Mouse (Mus musculus): ENCODE measurements at regions not wholly inside any gene's neighbourhood (a gene's known extent, or its start where the extent isn't known, plus 50 kb on each side); places are given as distances from the start of the nearest gene placed in this dataset.

DNA sequence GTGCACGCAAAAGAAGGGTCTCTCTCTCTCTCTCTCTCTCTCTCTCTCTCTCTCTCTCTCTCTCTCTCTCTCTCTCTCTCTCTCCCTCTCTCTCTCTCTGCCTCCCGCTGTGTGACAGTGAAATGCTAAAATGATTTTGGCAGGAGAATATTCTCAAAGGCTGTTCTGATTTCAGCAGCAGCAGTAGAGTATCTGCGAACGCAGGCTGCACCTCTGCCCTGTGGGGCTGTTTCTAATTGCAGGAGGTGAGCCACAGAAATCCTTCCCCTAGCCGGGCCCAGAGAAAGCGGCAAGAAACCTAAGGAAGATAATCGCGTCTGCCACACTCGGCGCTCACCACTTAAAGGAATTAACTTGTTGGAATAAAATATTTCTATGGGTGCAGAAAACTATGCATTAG is 210.6 kb upstream of the H2al1a start:
- no peaks in the 10 kb centered on the region for H3K27me3 ChIP-seq (ENCODE audit: control insufficient read depth, insufficient read depth, insufficient read length)
- no peaks in the 10 kb centered on the region for H3K79me3 ChIP-seq (ENCODE audit: low read depth)
- TF ChIP-seq FOSL1 (IDR thresholded peaks at IDR 0.05; ENCODE audit: insufficient read depth, low read length, poor library complexity, severe bottlenecking), result no peak
- no peaks in the 10 kb centered on the region for H3K79me2 ChIP-seq (ENCODE audit: control insufficient read depth, insufficient read depth)
- no peak overlapping the region for H3ac ChIP-seq (ENCODE audit: control insufficient read depth, insufficient read length, low read depth)
- no peak overlapping the region for H3K4me3 ChIP-seq (ENCODE audit: insufficient read depth, poor library complexity, severe bottlenecking)
- H3K36me3 ChIP-seq (ENCODE audit: control insufficient read depth, insufficient read depth), result no peaks in the 10 kb centered on the region

DNA sequence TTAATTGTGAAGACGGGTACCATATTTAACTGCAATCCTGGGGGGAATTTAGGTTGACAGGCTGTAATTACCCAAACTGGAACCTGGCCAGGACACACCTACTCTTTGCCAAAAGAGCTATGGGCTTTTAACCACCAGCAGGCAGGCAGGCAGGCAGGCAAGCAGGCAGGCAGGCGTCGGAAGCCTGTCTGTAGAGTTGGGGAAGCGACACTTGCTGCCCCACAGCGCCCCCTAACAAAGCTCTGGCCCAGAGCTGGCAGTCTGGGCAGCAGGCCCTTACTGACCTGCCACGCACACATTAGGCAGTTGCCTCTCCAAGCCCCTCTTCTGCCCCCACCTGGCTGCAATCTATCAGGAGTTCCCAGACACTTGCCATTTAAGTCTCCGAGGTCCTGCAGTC is 208.6 kb upstream of the H2al1a start:
- Histone ChIP-seq H3K4me3 (ENCODE audit: insufficient read depth, poor library complexity, severe bottlenecking) (no peak overlapping the region), H3K79me3 (ENCODE audit: low read depth) (no peaks in the 10 kb centered on the region), H3K79me2 (ENCODE audit: control insufficient read depth, insufficient read depth) (no peaks in the 10 kb centered on the region), H3K27me3 (ENCODE audit: control insufficient read depth, insufficient read depth, insufficient read length) (no peaks in the 10 kb centered on the region), H3K36me3 (ENCODE audit: control insufficient read depth, insufficient read depth) (no peaks in the 10 kb centered on the region), H3ac (ENCODE audit: control insufficient read depth, insufficient read length, low read depth) (no peak overlapping the region)
- TF ChIP-seq CTCF (IDR thresholded peaks at IDR 0.05; ENCODE audit: control insufficient read depth, insufficient read depth, insufficient read length) (peak; percentile 14), FOSL1 (IDR thresholded peaks at IDR 0.05; ENCODE audit: insufficient read depth, low read length, poor library complexity, severe bottlenecking) (no peak)

GRCm38 (mm10) chrX:11097581-11098254 is 201.3 kb upstream of the H2al1a start:
- Histone ChIP-seq H3K36me3 (ENCODE audit: control insufficient read depth, insufficient read depth) (no peaks in the 10 kb centered on the region), H3K79me3 (ENCODE audit: low read depth) (no peaks in the 10 kb centered on the region), H3K4me3 (ENCODE audit: insufficient read depth, poor library complexity, severe bottlenecking) (no peak overlapping the region), H3K79me2 (ENCODE audit: control insufficient read depth, insufficient read depth) (no peaks in the 10 kb centered on the region), H3ac (ENCODE audit: control insufficient read depth, insufficient read length, low read depth) (no peak overlapping the region), H3K27me3 (ENCODE audit: control insufficient read depth, insufficient read depth, insufficient read length) (no peaks in the 10 kb centered on the region)
- TF ChIP-seq MYOD1 (IDR thresholded peaks at IDR 0.05; ENCODE audit: control insufficient read depth, insufficient read length, low read depth) (no peak), MYOG (IDR thresholded peaks at IDR 0.05; ENCODE audit: control insufficient read depth, extremely low read depth, insufficient read length) (no peak), CTCF (IDR thresholded peaks at IDR 0.05; ENCODE audit: control insufficient read depth, insufficient read depth, insufficient read length) (no peak), FOSL1 (IDR thresholded peaks at IDR 0.05; ENCODE audit: insufficient read depth, low read length, poor library complexity, severe bottlenecking) (no peak), MAX (IDR thresholded peaks at IDR 0.05) (no peak), USF1 (IDR thresholded peaks at IDR 0.05; ENCODE audit: low read depth) (no peak), CEBPB (IDR thresholded peaks at IDR 0.05; ENCODE audit: low read depth) (no peak)

- H3K36me3 ChIP-seq (ENCODE audit: control insufficient read depth, insufficient read depth), result no peaks in the 10 kb centered on the region
- TF ChIP-seq MYOG (IDR thresholded peaks at IDR 0.05; ENCODE audit: control insufficient read depth, extremely low read depth, insufficient read length) (no peak), FOSL1 (IDR thresholded peaks at IDR 0.05; ENCODE audit: insufficient read depth, low read length, poor library complexity, severe bottlenecking) (no peak), USF1 (IDR thresholded peaks at IDR 0.05; ENCODE audit: low read depth) (no peak), MAX (IDR thresholded peaks at IDR 0.05) (no peak)
- H3K27me3 ChIP-seq (ENCODE audit: control insufficient read depth, insufficient read depth, insufficient read length), result no peaks in the 10 kb centered on the region
- no peak overlapping the region for H3K4me3 ChIP-seq (ENCODE audit: insufficient read depth, poor library complexity, severe bottlenecking)
- no peaks in the 10 kb centered on the region for H3K79me2 ChIP-seq (ENCODE audit: control insufficient read depth, insufficient read depth)
- no peaks in the 10 kb centered on the region for H3K79me3 ChIP-seq (ENCODE audit: low read depth)
- no peak overlapping the region for H3ac ChIP-seq (ENCODE audit: control insufficient read depth, insufficient read length, low read depth)
Measured at GRCm38 (mm10) chrX:11098366-11098765, 200.7 kb upstream of the H2al1a start.

GRCm38 (mm10) chrX:11099146-11100087 is 199.6 kb upstream of the H2al1a start:
- H3K79me3 ChIP-seq (ENCODE audit: low read depth), result no peaks in the 10 kb centered on the region
- no peaks in the 10 kb centered on the region for H3K27me3 ChIP-seq (ENCODE audit: control insufficient read depth, insufficient read depth, insufficient read length)
- TF ChIP-seq MAX (IDR thresholded peaks at IDR 0.05), result no peak
- TF ChIP-seq USF1 (IDR thresholded peaks at IDR 0.05; ENCODE audit: low read depth), result no peak

DNA sequence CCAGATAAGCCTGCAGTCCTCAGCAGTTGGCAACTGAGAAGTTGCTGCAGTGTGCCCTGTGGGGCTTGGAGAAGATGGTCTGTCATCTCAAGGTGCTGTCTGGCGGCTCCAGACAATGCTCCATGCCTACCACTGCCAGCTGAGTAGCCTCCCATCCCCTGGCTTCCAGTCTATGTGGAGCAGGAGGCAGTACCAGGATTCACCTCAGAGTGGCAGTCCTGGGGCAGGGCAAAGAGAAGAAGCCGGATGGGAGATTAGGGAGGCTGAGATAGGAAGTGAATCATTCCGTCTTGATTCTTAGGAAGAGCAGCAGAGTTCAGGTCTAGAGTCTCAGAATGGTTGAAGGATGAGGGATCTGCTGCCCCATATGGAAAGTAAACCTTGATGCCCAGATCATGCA is 198.1 kb upstream of the H2al1a start:
- no peaks in the 10 kb centered on the region for H3K79me3 ChIP-seq (ENCODE audit: low read depth)
- H3K36me3 ChIP-seq (ENCODE audit: control insufficient read depth, insufficient read depth), result no peaks in the 10 kb centered on the region
- TF ChIP-seq FOSL1 (IDR thresholded peaks at IDR 0.05; ENCODE audit: insufficient read depth, low read length, poor library complexity, severe bottlenecking) (no peak), CTCF (IDR thresholded peaks at IDR 0.05; ENCODE audit: control insufficient read depth, insufficient read depth, insufficient read length) (no peak), USF1 (IDR thresholded peaks at IDR 0.05; ENCODE audit: low read depth) (no peak), MYOG (IDR thresholded peaks at IDR 0.05; ENCODE audit: control insufficient read depth, extremely low read depth, insufficient read length) (no peak), CEBPB (IDR thresholded peaks at IDR 0.05; ENCODE audit: low read depth) (no peak), MAX (IDR thresholded peaks at IDR 0.05) (no peak), MYOD1 (IDR thresholded peaks at IDR 0.05; ENCODE audit: control insufficient read depth, insufficient read length, low read depth) (no peak)
- no peak overlapping the region for H3ac ChIP-seq (ENCODE audit: control insufficient read depth, insufficient read length, low read depth)
- H3K27me3 ChIP-seq (ENCODE audit: control insufficient read depth, insufficient read depth, insufficient read length), result no peaks in the 10 kb centered on the region
- no peaks in the 10 kb centered on the region for H3K79me2 ChIP-seq (ENCODE audit: control insufficient read depth, insufficient read depth)
- H3K4me3 ChIP-seq (ENCODE audit: insufficient read depth, poor library complexity, severe bottlenecking), result no peak overlapping the region

More at GRCm38 (mm10) chrX:11099146-11100087, 199.6 kb upstream of the H2al1a start:
- Histone ChIP-seq H3K36me3 (ENCODE audit: control insufficient read depth, insufficient read depth) (no peaks in the 10 kb centered on the region), H3K4me3 (ENCODE audit: insufficient read depth, poor library complexity, severe bottlenecking) (no peak overlapping the region), H3ac (ENCODE audit: control insufficient read depth, insufficient read length, low read depth) (no peak overlapping the region), H3K79me2 (ENCODE audit: control insufficient read depth, insufficient read depth) (no peaks in the 10 kb centered on the region)

Data from C2C12 (cell line).